ENCODE assay signal across 20 mouse cellular contexts in genomic region chr3:149220958-149221357, GRCm38 (mm10).
DNase-seq lines count a peak whose midpoint lies in the region; ATAC-seq and TF ChIP-seq lines count a peak whose summit lies in the region.
"Had no signal": no experiment of that assay in that cellular context is flagged by ENCODE, and none has a peak within 500 bp of the region (broad histone marks: within the 10 kb centered on the region; RNA-seq: fewer than 3 reads in every experiment).

No protein-coding gene starts in this region.

- H3K4me3 ChIP-seq in heart, embryonic 10.5 days, result no peak overlapping the region
- no peak overlapping the region for H3K4me3 ChIP-seq in heart, embryonic 12.5 days
- no peak overlapping the region for H3K4me3 ChIP-seq in liver, adult 2 months (ENCODE audit: insufficient read depth, low read depth, low read length)
- H3K4me3 ChIP-seq in liver, postnatal 0 days (ENCODE audit: low read depth, low read length), result no peak overlapping the region
- H3K4me3 ChIP-seq in bone marrow macrophage, adult 2 months (ENCODE audit: insufficient read depth, low read length), result no peak overlapping the region
- H3K4me3 ChIP-seq in macrophage (ENCODE audit: inconsistent target), result no peak overlapping the region
- H3K4me3 ChIP-seq: forebrain, embryonic 12.5 days; hindbrain, embryonic 15.5 days; limb, embryonic 10.5 days; midbrain, embryonic 12.5 days; neural tube, embryonic 15.5 days; stomach, embryonic 15.5 days had no signal

- no peaks in the 10 kb centered on the region for H3K9me3 ChIP-seq in heart, embryonic 10.5 days
- H3K9me3 ChIP-seq in heart, embryonic 12.5 days (replicated peaks), result no peaks in the 10 kb centered on the region
- no peaks in the 10 kb centered on the region for H3K9me3 ChIP-seq in liver, postnatal 0 days (ENCODE audit: low read length)
- H3K9me3 ChIP-seq: forebrain, embryonic 12.5 days; hindbrain, embryonic 15.5 days; limb, embryonic 10.5 days; midbrain, embryonic 12.5 days; neural tube, embryonic 15.5 days; stomach, embryonic 15.5 days had no signal

- no peaks in the 10 kb centered on the region for H3K36me3 ChIP-seq in heart, embryonic 10.5 days
- no peaks in the 10 kb centered on the region for H3K36me3 ChIP-seq in heart, embryonic 12.5 days
- H3K36me3 ChIP-seq in liver, adult 2 months (ENCODE audit: control insufficient read depth, insufficient read depth, low read length), result no peaks in the 10 kb centered on the region
- H3K36me3 ChIP-seq in liver, postnatal 0 days (replicated peaks; ENCODE audit: insufficient read depth, low read length), result no peaks in the 10 kb centered on the region
- no peaks in the 10 kb centered on the region for H3K36me3 ChIP-seq in macrophage (ENCODE audit: inconsistent target)
- H3K36me3 ChIP-seq: forebrain, embryonic 12.5 days; hindbrain, embryonic 15.5 days; limb, embryonic 10.5 days; midbrain, embryonic 12.5 days; neural tube, embryonic 15.5 days; stomach, embryonic 15.5 days had no signal

- 0 out of 2 replicates have a peak overlapping the region, but pooled peaks have one; percentile 62 for H3K27ac ChIP-seq in heart, embryonic 10.5 days
- H3K27ac ChIP-seq in heart, embryonic 12.5 days (ENCODE audit: poor library complexity, severe bottlenecking), result no peak overlapping the region
- peak overlapping the region; percentile 90 for H3K27ac ChIP-seq in liver, adult 2 months (replicated peaks; ENCODE audit: insufficient read depth, low read depth, low read length)
- H3K27ac ChIP-seq in liver, postnatal 0 days (ENCODE audit: low read depth), result no peak overlapping the region
- H3K27ac ChIP-seq in bone marrow macrophage, adult 2 months (ENCODE audit: insufficient read depth, low read depth, low read length), result peak overlapping the region; percentile 80
- H3K27ac ChIP-seq in macrophage, result peak overlapping the region; percentile 86
- H3K27ac ChIP-seq: forebrain, embryonic 12.5 days; hindbrain, embryonic 15.5 days; midbrain, embryonic 12.5 days; neural tube, embryonic 15.5 days had no signal

- H3K4me1 ChIP-seq in heart, embryonic 10.5 days, result peaks cover 16% of the 10 kb centered on the region; the same call in 1 of the 2 replicates
- H3K4me1 ChIP-seq in heart, embryonic 12.5 days (replicated peaks), result peaks cover 19% of the 10 kb centered on the region; the same call in 1 of the 2 replicates
- H3K4me1 ChIP-seq in liver, adult 2 months (ENCODE audit: control insufficient read depth, insufficient read depth, low read length), result peaks cover 7% of the 10 kb centered on the region
- peaks cover 7% of the 10 kb centered on the region for H3K4me1 ChIP-seq in liver, postnatal 0 days (ENCODE audit: insufficient read depth)
- peaks cover 31% of the 10 kb centered on the region for H3K4me1 ChIP-seq in bone marrow macrophage, adult 2 months (ENCODE audit: control insufficient read depth, insufficient read depth, low read length)
- H3K4me1 ChIP-seq: hindbrain, embryonic 15.5 days had no signal

- TF ChIP-seq POLR2A in liver, adult 2 months (IDR thresholded peaks at IDR 0.05; ENCODE audit: extremely low read depth, insufficient read depth, low read length), result no peak
- TF ChIP-seq POLR2A in bone marrow macrophage, adult 2 months (IDR thresholded peaks at IDR 0.05; ENCODE audit: borderline replicate concordance, low read depth, low read length), result no peak

- H3K27me3 ChIP-seq in heart, embryonic 10.5 days (ENCODE audit: insufficient read depth, poor library complexity, severe bottlenecking), result no peaks in the 10 kb centered on the region
- no peaks in the 10 kb centered on the region for H3K27me3 ChIP-seq in heart, embryonic 12.5 days (replicated peaks)
- no peaks in the 10 kb centered on the region for H3K27me3 ChIP-seq in liver, adult 2 months (ENCODE audit: control insufficient read depth, insufficient read depth, low read length)
- no peaks in the 10 kb centered on the region for H3K27me3 ChIP-seq in liver, postnatal 0 days (ENCODE audit: insufficient read depth, low read length)
- H3K27me3 ChIP-seq: hindbrain, embryonic 15.5 days; stomach, embryonic 15.5 days had no signal

- no peak overlapping the region for H3K4me2 ChIP-seq in heart, embryonic 12.5 days
- H3K4me2 ChIP-seq in liver, postnatal 0 days (ENCODE audit: low read depth, low read length), result no peak overlapping the region
- H3K4me2 ChIP-seq: forebrain, embryonic 12.5 days; hindbrain, embryonic 15.5 days; liver, embryonic 11.5 days; midbrain, embryonic 12.5 days; neural tube, embryonic 15.5 days; stomach, embryonic 15.5 days had no signal

- H3K9ac ChIP-seq in heart, embryonic 12.5 days, result no peak overlapping the region
- no peak overlapping the region for H3K9ac ChIP-seq in liver, adult 2 months (ENCODE audit: low read depth, low read length)
- no peak overlapping the region for H3K9ac ChIP-seq in liver, postnatal 0 days (replicated peaks)
- H3K9ac ChIP-seq: forebrain, embryonic 12.5 days; hindbrain, embryonic 15.5 days; midbrain, embryonic 12.5 days; neural tube, embryonic 15.5 days; stomach, embryonic 15.5 days had no signal

- no peak for TF ChIP-seq CTCF in liver, adult 2 months (IDR thresholded peaks at IDR 0.05; ENCODE audit: low read depth, low read length)
- TF ChIP-seq CTCF in liver, postnatal 0 days (IDR thresholded peaks at IDR 0.05; ENCODE audit: low read depth), result no peak
- no peak for TF ChIP-seq CTCF in bone marrow macrophage, adult 2 months (IDR thresholded peaks at IDR 0.05; ENCODE audit: low read depth, low read length)

- 60% methylated on average over 4 of the region's 4 CpGs for WGBS in heart, embryonic 10.5 days
- 51% methylated on average over 4 of the region's 4 CpGs for WGBS in heart, embryonic 12.5 days
- WGBS in liver, adult 2 months, result 63% methylated on average over 4 of the region's 4 CpGs
- 59% methylated on average over 4 of the region's 4 CpGs for WGBS in liver, postnatal 0 days (ENCODE audit: insufficient replicate concordance)
- WGBS in macrophage (ENCODE audit: missing documents), result 65% methylated on average over 4 of the region's 4 CpGs

- DNase-seq in heart, embryonic 10.5 days (ENCODE audit: low spot score), result no peak
- no peak for DNase-seq in liver, adult 2 months (ENCODE audit: extremely low read depth, low read depth, low spot score)
- no peak for DNase-seq in liver, postnatal 0 days
- DNase-seq in ovary, postnatal 14 days (ENCODE audit: low spot score), result no peak
- DNase-seq: cerebellum, adult 11 months; cerebellum, adult 9-11 months; lung, adult 2 months; lung, postnatal 14 days; thymus, adult 2 months; thymus, postnatal 4 days had no signal

- no peak for TF ChIP-seq EP300 in liver, postnatal 0 days (IDR thresholded peaks at IDR 0.05; ENCODE audit: low read depth)

- no peak for ATAC-seq in heart, embryonic 12.5 days (ENCODE audit: insufficient number of reproducible peaks, low FRiP score)
- ATAC-seq in liver, postnatal 0 days, result no peak

- H3K79me2 ChIP-seq in liver, adult 2 months (ENCODE audit: control insufficient read depth, insufficient read depth, low read length), result no peaks in the 10 kb centered on the region
- no peaks in the 10 kb centered on the region for H3K79me2 ChIP-seq in macrophage (ENCODE audit: inconsistent target)

Comparison
In these comparisons a context has a peak if more than half of its experiments do, and no peak if none do; other contexts are left out.
1. H3K27ac ChIP-seq: peak in heart, embryonic 10.5 days (single experiment), liver, adult 2 months (single experiment), bone marrow macrophage, adult 2 months (single experiment) and macrophage (single experiment); none in heart, embryonic 12.5 days (single experiment) and liver, postnatal 0 days (single experiment).